Mouse (Mus musculus) kidney, embryonic 14.5 days (tissue): ENCODE results near the gene Pias3. TPM values are rescaled to one million over a fixed set of nuclear protein-coding genes. Genes with fewer than 3 reads are reported as not detected.

Source experiments
- ATAC-seq: fragments of 200-750 bp; cut with Nextera tagmentation; 2 replicates; pipeline ENCODE4 v1.8.0; 2017; ENCODE audit warnings: moderate number of reproducible peaks, mild to moderate bottlenecking, moderate TSS enrichment, moderate library complexity; ENCODE audit not compliant: low FRiP score, low TSS enrichment
- H3K27ac ChIP-seq: fragments of 300-500 bp; sonication (generic); 2 replicates; pipeline ENCODE4 v1.5.1; 2014; ENCODE audit warnings: low read depth, mild to moderate bottlenecking, low read length, moderate library complexity, mixed read lengths
- H3K27me3 ChIP-seq: fragments of 300-500 bp; sonication (generic); 2 replicates; pipeline ENCODE4 v1.6.1; 2014; ENCODE audit warnings: mild to moderate bottlenecking, low read length; ENCODE audit not compliant: control insufficient read depth, insufficient read depth
- H3K36me3 ChIP-seq: fragments of 300-500 bp; sonication (generic); 2 replicates; pipeline ENCODE4 v1.6.1; 2014; ENCODE audit warnings: low read length, mixed read lengths; ENCODE audit not compliant: control insufficient read depth, insufficient read depth
- H3K4me1 ChIP-seq: fragments of 300-500 bp; sonication (generic); 2 replicates; pipeline ENCODE4 v1.6.1; 2014; ENCODE audit warnings: low read length, mixed read lengths; ENCODE audit not compliant: control insufficient read depth, insufficient read depth
- H3K4me2 ChIP-seq: fragments of 300-500 bp; sonication (generic); replicated peaks from 2 replicates; pipeline ENCODE4 v1.6.1; 2014; ENCODE audit warnings: low read depth, mild to moderate bottlenecking, low read length
- H3K4me3 ChIP-seq: fragments of 300-500 bp; sonication (generic); 2 replicates; pipeline ENCODE4 v1.5.1; 2014; ENCODE audit warnings: mild to moderate bottlenecking, low read length
- H3K9ac ChIP-seq: fragments of 300-500 bp; sonication (generic); 2 replicates; pipeline ENCODE4 v1.6.1; 2014; ENCODE audit warnings: low read depth, mild to moderate bottlenecking, low read length, moderate library complexity
- H3K9me3 ChIP-seq: fragments of 300-500 bp; sonication (generic); 2 replicates; pipeline ENCODE4 v1.6.1; 2016; ENCODE audit warnings: low read length; ENCODE audit not compliant: control insufficient read depth
- WGBS: fragments of 180-500 bp; shearing (Covaris S2); extraction: QIAGEN DNeasy Blood & Tissue Kit; methylation state at CpG from one replicate; pipeline ENCODE4 v1.1.7; 2014; 5-methylcytosine and 5-hydroxymethylcytosine counted together
- polyA plus RNA-seq: library from polyadenylated mRNA; unstranded; fragments of >200 nt; fragmentation: Nextera tagmentation; extraction: Ambion mirVana; gene quantifications from 2 replicates; pipeline ENCODE4 v1.2.1, GENCODE M21; 2014

Gene Pias3
- polyA plus RNA-seq, 1 experiment from 2014 or later: 55.7 TPM

GRCm38 (mm10) chr3:96668424-96669067 lies 27.6 kb upstream of the Pias3 start:
- Histone ChIP-seq H3K4me3 (no peak overlapping the region), H3K9me3 (no peaks in the 10 kb centered on the region), H3K27ac (no peak overlapping the region), H3K9ac (no peak overlapping the region), H3K27me3 (no peaks in the 10 kb centered on the region), H3K4me2 (no peak overlapping the region), H3K36me3 (no peaks in the 10 kb centered on the region), H3K4me1 (peaks cover 1% of the 10 kb centered on the region; the same call in 1 of the 2 replicates)
- ATAC-seq: no peak
- 95% methylated on average over 5 of the region's 5 CpGs for WGBS

GRCm38 (mm10) chr3:96669727-96670468 lies 26.3 kb upstream of the Pias3 start, which contains the start of gene Ankrd35:
Gene Ankrd35, plus strand, starts transcription at chr3:96670131.
- H3K27me3 ChIP-seq: no peaks in the 10 kb centered on the region
- no peaks in the 10 kb centered on the region for H3K36me3 ChIP-seq
- no peak within 1 kb of the TSS; the same call in 1 of the 2 replicates for H3K9ac ChIP-seq
- ATAC-seq: peak; percentile 94
- H3K27ac ChIP-seq: no peak within 1 kb of the TSS
- H3K9me3 ChIP-seq: no peaks in the 10 kb centered on the region
- peak within 1 kb of the TSS; percentile 32 for H3K4me3 ChIP-seq
- peaks cover 9% of the 10 kb centered on the region; the same call in 1 of the 2 replicates for H3K4me1 ChIP-seq
- H3K4me2 ChIP-seq: peak within 1 kb of the TSS; percentile 51
- WGBS: 3% methylated on average over 35 of the region's 35 CpGs

- 96% methylated on average over 5 of the region's 5 CpGs for WGBS
- Histone ChIP-seq H3K9ac (no peak overlapping the region), H3K4me1 (peaks cover 18% of the 10 kb centered on the region), H3K4me3 (no peak overlapping the region), H3K9me3 (no peaks in the 10 kb centered on the region), H3K27ac (no peak overlapping the region), H3K36me3 (no peaks in the 10 kb centered on the region), H3K4me2 (no peak overlapping the region), H3K27me3 (no peaks in the 10 kb centered on the region)
- ATAC-seq: no peak
Measured at GRCm38 (mm10) chr3:96671519-96671918, 24.7 kb upstream of the Pias3 start.

GRCm38 (mm10) chr3:96673514-96673913 lies 22.7 kb upstream of the Pias3 start:
- no peaks in the 10 kb centered on the region for H3K27me3 ChIP-seq
- H3K36me3 ChIP-seq: no peaks in the 10 kb centered on the region
- 62% methylated on average over 4 of the region's 4 CpGs for WGBS
- no peak overlapping the region for H3K4me2 ChIP-seq
- H3K4me3 ChIP-seq: no peak overlapping the region
- no peak overlapping the region for H3K9ac ChIP-seq
- peaks cover 18% of the 10 kb centered on the region for H3K4me1 ChIP-seq
- H3K9me3 ChIP-seq: no peaks in the 10 kb centered on the region
- ATAC-seq: no peak
- no peak overlapping the region for H3K27ac ChIP-seq

- H3K9ac ChIP-seq: no peak overlapping the region
- peaks cover 18% of the 10 kb centered on the region for H3K4me1 ChIP-seq
- no peaks in the 10 kb centered on the region for H3K36me3 ChIP-seq
- peak; percentile 36 for ATAC-seq
- no peaks in the 10 kb centered on the region for H3K9me3 ChIP-seq
- peak overlapping the region; percentile 39; the same call in 1 of the 2 replicates for H3K27ac ChIP-seq
- no peak overlapping the region for H3K4me3 ChIP-seq
- 8% methylated on average over 8 of the region's 8 CpGs for WGBS
- H3K27me3 ChIP-seq: no peaks in the 10 kb centered on the region
- peak overlapping the region; percentile 19 for H3K4me2 ChIP-seq
Measured at GRCm38 (mm10) chr3:96674442-96674841, 21.7 kb upstream of the Pias3 start.

- no peak overlapping the region for H3K4me3 ChIP-seq
- 51% methylated on average over 3 of the region's 3 CpGs for WGBS
- no peak overlapping the region for H3K9ac ChIP-seq
- H3K27ac ChIP-seq: no peak overlapping the region
- peaks cover 18% of the 10 kb centered on the region for H3K4me1 ChIP-seq
- no peak overlapping the region for H3K4me2 ChIP-seq
- H3K9me3 ChIP-seq: no peaks in the 10 kb centered on the region
- no peak; the same call in 1 of the 2 replicates for ATAC-seq
- H3K36me3 ChIP-seq: no peaks in the 10 kb centered on the region
- no peaks in the 10 kb centered on the region for H3K27me3 ChIP-seq
Measured at GRCm38 (mm10) chr3:96675171-96675570, 21.0 kb upstream of the Pias3 start.

- WGBS: 38% methylated on average over 3 of the region's 3 CpGs
- H3K27ac ChIP-seq: no peak overlapping the region
- no peak overlapping the region for H3K4me2 ChIP-seq
Measured at GRCm38 (mm10) chr3:96675690-96676089, 20.5 kb upstream of the Pias3 start.

GRCm38 (mm10) chr3:96678456-96678855 lies 17.7 kb upstream of the Pias3 start:
- Histone ChIP-seq H3K27ac (no peak overlapping the region), H3K4me3 (no peak overlapping the region), H3K4me1 (peaks cover 18% of the 10 kb centered on the region), H3K4me2 (no peak overlapping the region), H3K27me3 (no peaks in the 10 kb centered on the region; the same call in 1 of the 2 replicates), H3K36me3 (no peaks in the 10 kb centered on the region), H3K9me3 (no peaks in the 10 kb centered on the region), H3K9ac (no peak overlapping the region)
- WGBS: 63% methylated on average over 7 of the region's 7 CpGs
- no peak for ATAC-seq

More at GRCm38 (mm10) chr3:96675690-96676089, 20.5 kb upstream of the Pias3 start:
- H3K9me3 ChIP-seq: no peaks in the 10 kb centered on the region
- H3K4me1 ChIP-seq: peaks cover 18% of the 10 kb centered on the region
- no peak overlapping the region for H3K4me3 ChIP-seq
- no peaks in the 10 kb centered on the region for H3K36me3 ChIP-seq
- ATAC-seq: no peak
- no peak overlapping the region for H3K9ac ChIP-seq
- no peaks in the 10 kb centered on the region for H3K27me3 ChIP-seq

GRCm38 (mm10) chr3:96679159-96679674 lies 17.0 kb upstream of the Pias3 start:
- Histone ChIP-seq H3K9ac (no peak overlapping the region), H3K4me1 (peaks cover 13% of the 10 kb centered on the region), H3K27ac (no peak overlapping the region), H3K4me3 (no peak overlapping the region), H3K36me3 (no peaks in the 10 kb centered on the region), H3K27me3 (peaks cover under 1% of the 10 kb centered on the region), H3K9me3 (no peaks in the 10 kb centered on the region), H3K4me2 (no peak overlapping the region)
- 40% methylated on average over 5 of the region's 5 CpGs for WGBS
- ATAC-seq: no peak
